Mouse (Mus musculus) cerebellum, postnatal 4 days (tissue): ENCODE results near the gene Urgcp.

ENCODE experiments used
- DNase-seq, 2 experiments: peaks; one replicate each; pipeline ENCODE4 v3.0.0; 2022; ENCODE audit warnings: low spot score in 2 of 2, mixed read lengths in 1 of 2

Gene Urgcp

GRCm38 (mm10) chr11:5715179-5715578, 47.0 kb downstream of the Urgcp start:
- no peak for DNase-seq

GRCm38 (mm10) chr11:5707530-5708353, 54.4 kb downstream of the Urgcp start:
- DNase-seq: peak; percentile 80 to 89

GRCm38 (mm10) chr11:5706874-5707529, 55.2 kb downstream of the Urgcp start:
- DNase-seq: peak in 1 of 2 experiments; percentile 36

- no peak for DNase-seq
These were observed 56.2 kb downstream of the Urgcp start for GRCm38 (mm10) chr11:5705972-5706371.

- DNase-seq: no peak
These were observed 58.8 kb downstream of the Urgcp start for GRCm38 (mm10) chr11:5703341-5703740.

GRCm38 (mm10) chr11:5702957-5703332, 59.2 kb downstream of the Urgcp start:
- no peak for DNase-seq

GRCm38 (mm10) chr11:5702271-5702956, 59.8 kb downstream of the Urgcp start:
- DNase-seq: no peak

GRCm38 (mm10) chr11:5701821-5702220, 60.4 kb downstream of the Urgcp start:
- no peak for DNase-seq

GRCm38 (mm10) chr11:5701300-5701699, 60.9 kb downstream of the Urgcp start:
- DNase-seq: no peak

- DNase-seq: no peak
These were observed 61.4 kb downstream of the Urgcp start for GRCm38 (mm10) chr11:5700808-5701207.

GRCm38 (mm10) chr11:5691775-5692174, 70.4 kb downstream of the Urgcp start:
- peak; percentile 41 to 62 for DNase-seq

GRCm38 (mm10) chr11:5684283-5684682, 77.9 kb downstream of the Urgcp start:
- no peak for DNase-seq

GRCm38 (mm10) chr11:5682541-5682940, 79.6 kb downstream of the Urgcp start:
- DNase-seq: no peak
